Mouse (Mus musculus): ENCODE results near the gene Dhx37.
"Not testable (repeated sequence)": the region's sequence is repeated elsewhere in the genome, so short reads cannot be mapped to it uniquely, and the experiment has no call there.

The Dhx37 gene

DNA sequence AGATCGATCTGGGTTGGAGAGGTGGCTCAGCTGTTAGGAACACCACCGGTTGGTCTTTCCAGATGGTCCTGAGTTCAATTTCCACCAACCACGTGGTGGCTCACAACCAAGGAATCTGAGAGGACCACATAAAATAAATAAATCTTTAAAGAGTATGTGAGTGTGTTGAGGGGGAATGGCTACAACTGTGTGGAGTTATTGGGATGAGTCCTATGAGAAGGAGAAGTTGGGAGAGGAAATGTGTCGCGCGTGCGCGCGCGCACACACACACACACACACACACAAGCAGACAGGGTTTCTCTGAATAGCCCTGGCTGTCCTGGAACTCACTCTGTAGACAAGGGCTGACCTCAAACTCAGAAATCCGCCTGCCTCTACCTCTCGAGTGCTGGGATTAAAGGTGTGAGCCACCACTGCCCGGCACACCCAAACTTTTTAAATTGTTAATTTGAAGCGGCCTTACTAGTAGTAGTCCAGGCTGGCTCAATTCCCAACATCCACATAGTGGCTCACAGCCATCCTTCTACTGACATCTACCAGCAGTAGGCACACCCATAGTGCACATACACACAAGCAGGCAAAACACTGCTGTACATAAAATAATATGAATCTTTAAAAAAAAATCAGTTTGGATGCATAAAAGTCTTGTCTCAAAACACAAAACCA is 25.9 kb downstream of the Dhx37 start:
- DNase-seq (ENCODE audit: low spot score in 2 of 2) = no peak

DNA sequence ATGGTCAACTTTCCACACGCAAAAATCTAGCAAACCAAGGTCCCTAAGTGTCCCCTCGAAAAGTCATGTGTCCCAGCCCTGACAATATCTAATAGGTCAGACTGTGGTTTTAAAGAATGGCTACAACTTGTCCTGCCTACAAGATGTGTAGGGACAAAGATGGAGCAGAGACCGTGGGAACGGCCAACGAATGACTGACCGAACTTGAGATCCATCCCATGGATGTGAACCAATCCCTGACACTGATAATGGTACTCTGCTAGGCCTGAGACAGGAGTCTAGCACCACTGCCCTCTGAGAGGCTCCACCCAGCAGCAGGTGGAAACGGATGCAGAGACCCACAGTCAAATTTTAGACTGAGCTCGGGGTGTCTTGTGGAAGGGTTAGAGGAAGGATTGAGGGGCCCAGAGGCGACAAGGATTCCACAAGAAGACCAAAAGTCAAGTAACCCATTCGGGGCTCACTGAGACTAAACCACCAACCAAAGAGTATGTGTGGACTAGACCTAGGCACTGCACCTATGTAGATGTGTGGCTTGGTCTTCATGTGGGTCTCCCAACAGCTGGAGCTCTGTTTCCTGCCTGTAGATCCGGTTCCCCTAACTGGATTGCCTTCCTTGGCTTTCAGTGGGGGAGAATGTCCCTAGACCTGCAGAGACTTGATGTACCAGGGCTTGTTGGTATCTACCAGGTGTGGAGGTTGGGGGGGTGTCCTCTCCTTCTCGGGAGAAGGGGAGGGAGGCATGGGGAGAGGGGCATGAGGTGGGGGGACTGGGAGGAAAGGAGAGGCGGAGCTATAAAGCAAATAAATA is 26.7 kb downstream of the Dhx37 start:
- no peak for DNase-seq (ENCODE audit: low spot score in 2 of 2)

DNA sequence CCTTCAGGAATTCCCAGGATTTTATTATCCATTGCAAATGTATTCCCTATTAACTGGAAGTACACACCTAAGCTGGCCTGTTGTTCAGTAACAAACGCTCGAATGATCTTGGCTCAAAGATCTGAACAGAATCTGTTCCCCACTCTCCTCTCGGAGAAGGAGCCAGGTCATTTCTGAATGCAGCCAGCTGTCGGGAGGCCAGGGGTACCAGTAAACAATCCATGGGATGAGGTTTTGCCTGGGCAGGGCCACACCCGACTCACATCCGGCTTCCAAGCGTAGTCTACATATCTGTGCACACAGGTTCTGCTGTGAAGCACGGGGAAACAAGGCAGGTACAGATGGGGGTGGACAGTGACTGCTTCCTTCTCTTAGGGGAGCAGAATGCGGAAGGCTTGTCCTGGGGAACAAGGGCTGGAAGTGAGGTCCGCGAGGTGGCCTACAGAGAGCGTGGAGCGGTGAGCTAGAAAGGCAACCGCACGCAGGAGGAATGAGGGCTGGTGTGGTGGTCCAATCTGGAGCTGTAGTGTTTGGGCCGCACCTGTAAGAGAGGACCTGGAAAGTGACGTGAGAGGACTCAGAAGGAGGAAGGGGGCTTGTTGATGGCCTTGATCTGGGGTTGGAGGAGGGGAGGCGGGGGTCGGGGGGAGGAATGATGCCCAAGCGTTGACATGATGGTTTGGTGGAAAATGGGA is 27.5 kb downstream of the Dhx37 start:
- peak in 1 of 2 experiments; percentile 60 for DNase-seq (ENCODE audit: low spot score in 2 of 2)

DNA sequence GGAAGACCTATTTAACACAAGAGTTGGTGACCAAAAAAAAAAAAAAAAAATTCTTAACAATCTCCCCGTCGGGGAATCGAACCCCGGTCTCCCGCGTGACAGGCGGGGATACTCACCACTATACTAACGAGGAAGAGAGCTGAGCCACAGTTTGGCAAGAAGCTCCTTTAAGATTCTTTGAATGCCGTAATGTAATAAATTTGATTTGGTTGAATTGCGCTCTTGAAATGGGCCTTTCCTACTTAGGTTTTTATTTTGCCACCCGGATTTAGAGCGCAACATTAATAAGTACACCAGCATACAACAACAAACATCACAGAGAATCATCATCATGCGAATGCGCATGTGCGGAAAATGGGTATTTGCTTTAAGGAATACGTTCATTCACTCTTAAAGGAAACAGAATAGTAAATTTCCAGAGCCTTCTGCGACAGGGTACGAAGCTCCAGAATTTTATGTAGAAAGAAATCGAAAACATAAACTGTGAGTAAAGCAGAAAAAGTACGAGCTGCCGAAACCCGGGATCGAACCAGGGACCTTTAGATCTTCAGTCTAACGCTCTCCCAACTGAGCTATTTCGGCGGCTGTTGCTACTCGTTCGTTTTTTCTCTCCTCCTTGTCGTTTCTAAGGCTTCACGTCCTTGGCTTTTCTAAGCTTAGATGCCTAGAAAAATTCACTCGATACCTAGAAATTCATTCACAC is 28.2 kb downstream of the Dhx37 start:
- DNase-seq (ENCODE audit: low spot score in 2 of 2) = peak; percentile 68 to 86

DNA sequence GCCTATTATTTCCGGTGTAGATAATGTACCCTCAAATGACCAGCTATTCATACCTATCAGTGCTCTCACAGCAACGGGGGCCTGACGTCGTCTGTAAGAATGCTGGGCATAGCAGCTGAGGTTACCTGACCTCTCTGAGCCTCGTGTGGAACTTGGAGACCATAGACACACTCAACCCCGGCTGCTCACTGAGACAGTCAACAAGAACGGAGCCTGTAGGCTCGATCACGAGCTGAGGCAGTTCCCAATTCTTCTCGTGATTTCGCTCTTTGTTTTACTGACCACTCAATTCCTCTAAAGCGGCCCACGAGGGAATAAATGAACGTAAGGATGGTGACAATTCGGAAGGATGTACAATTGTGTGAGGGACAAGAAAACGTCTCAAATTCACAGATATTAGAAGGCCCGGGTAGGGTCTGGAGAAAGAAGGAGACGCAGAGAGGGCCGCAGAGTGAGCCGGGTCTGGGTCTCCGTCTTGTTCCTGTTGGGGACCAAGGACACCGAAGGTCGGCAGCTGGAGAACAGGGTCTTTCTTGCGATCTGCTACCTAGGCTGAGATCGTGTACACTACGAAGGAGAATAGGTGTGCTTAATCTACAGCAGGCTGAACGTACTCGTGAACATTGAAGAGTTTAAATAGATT is 28.9 kb downstream of the Dhx37 start:
- peak in 1 of 2 experiments; percentile 67 for DNase-seq (ENCODE audit: low spot score in 2 of 2)

- DNase-seq (ENCODE audit: low spot score in 2 of 2) = no peak
These were observed 29.4 kb downstream of the Dhx37 start for GRCm38 (mm10) chr5:125404536-125404902.

DNA sequence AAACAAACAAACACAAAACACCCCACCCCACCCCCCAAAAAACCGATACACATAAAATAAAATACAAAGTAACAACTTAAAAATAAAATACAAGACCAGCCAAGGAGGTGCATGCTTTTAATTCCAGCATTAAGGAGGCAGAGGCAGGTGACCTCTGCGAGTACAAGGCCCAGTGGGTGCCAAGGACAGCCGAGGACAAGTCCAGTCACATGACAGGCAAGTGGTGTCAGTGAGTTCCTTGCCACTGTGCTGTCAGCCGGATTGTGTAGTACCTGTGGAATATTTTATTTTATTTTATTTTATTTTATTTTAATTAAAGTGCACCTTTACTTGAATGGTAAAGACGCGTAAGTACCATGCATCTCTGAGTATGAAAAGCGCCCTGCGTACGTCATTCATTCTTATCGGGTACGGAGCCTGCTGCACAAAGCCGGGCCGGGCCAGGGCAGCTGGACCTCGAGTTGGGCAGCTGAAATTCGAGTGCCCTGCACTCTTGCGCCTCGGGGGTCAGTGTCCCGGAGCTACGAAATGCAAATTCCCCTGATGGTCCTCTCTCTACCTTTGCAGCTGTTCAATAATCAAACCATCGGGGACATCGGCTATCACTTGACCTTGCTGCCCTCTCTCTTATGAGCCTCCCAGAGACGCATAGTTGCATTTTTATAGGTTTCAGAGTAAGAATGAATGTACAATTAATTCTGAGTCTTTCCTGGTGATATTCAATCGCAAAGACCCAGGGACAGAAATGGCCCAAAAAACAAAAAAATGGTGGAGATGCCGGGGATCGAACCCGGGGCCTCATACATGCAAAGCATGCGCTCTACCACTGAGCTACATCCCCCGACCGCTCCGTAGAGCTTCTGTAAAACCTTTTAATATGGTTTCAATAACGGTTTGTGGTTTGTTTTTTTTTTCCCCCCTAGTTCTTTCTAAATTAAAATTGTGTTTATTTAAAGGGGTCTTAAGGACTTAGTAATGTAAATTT is 30.1 kb downstream of the Dhx37 start:
- DNase-seq (ENCODE audit: low spot score in 2 of 2) = peak in 1 of 2 experiments; percentile 67

DNA sequence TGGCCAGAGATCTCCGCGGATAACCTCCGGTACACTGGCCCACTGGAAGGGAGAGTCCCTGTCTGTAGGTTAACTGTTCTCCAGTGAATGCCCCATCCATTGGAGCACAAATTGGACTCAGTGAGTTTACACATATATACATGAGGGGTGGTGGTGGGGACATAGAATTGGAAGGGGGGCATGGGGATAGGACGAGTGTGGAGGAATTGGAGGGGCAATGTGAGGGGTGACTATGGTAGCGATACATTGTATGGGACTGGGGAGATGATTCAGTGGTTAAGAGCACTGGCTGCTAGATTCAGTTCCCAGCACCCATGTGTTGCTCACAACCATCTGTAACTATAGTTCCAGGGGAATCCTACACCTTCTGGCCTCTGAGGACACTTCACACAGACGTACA is 30.9 kb downstream of the Dhx37 start:
- no peak for DNase-seq (ENCODE audit: low spot score in 2 of 2)

- DNase-seq (ENCODE audit: low spot score in 2 of 2) = no peak
These were observed 31.4 kb downstream of the Dhx37 start for GRCm38 (mm10) chr5:125402476-125402875.

DNA sequence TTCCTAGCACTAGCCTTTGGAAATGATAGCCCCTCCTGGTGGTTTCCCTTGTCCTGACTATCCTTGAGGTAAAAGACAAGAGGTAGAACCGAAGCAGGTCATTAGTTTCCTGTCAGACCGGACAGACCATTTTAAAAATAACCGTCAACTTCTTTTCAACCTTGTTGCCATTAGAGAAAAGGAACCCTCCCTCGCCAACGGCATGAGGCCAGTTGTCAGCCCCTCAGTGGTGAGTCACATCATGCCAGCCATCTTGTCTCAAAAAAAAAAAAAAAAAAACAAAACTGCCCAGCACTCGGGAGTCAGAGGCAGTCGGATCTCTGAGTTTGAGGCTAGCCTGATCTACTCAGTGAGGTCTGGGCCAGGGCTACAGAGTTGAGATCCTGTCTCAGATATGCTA is 33.0 kb downstream of the Dhx37 start:
- DNase-seq (ENCODE audit: low spot score in 2 of 2) = no peak

DNA sequence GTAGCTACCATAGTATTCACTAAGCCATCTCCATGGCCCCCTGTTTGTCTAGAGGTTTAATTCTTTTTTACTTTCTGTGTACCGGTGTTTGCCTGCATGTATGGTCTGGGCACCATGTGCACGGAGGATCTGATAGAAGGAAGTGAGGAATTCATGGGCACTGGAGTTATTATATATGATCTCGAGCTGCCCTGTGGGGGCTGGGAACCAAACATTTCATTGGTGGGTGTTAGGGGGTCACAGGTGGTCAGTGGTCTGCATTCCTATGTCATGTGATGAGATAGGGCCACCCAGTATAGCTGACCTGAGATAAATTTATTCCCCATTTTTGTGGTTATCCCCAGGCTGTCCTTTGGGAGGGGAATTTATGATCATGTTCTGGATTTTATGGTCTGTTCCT is 38.9 kb downstream of the Dhx37 start:
- no peak for DNase-seq (ENCODE audit: low spot score in 2 of 2)

- DNase-seq (ENCODE audit: low spot score in 2 of 2) = peak; percentile 73 to 75
These were observed 40.0 kb downstream of the Dhx37 start for GRCm38 (mm10) chr5:125393622-125394603.

DNA sequence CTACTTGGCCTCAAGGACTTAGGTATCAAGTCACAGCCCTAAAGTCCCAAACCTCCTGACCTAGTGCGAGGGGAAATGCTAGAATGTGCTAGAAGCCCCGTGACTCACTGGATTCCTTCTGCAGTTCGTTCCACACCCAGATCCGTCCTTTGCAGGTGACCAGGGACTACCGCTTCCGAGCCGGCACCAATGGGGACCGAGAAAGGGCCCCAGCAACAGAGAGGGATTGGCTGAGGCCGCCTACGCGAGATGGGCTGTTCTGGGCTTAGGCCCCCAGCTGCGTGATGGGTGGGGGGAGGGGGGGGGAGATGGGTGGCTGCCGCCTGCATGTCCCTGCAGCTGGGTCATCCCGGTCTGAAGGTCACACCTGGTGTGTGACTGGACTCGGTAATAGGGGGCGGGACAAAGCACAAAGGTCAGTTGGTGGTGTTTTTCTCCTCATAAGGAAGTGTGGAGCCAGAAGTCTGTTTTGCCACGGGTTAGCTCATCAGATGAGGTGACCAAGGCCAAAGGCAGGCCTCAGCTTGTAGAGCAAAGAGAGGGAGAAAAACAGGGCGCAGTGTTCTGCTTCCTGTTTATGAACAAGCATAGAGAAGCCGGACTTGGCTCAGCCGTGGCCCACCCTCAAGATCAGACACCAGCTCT is 40.8 kb downstream of the Dhx37 start:
- DNase-seq (ENCODE audit: low spot score in 2 of 2) = peak; percentile 95 to 96

DNA sequence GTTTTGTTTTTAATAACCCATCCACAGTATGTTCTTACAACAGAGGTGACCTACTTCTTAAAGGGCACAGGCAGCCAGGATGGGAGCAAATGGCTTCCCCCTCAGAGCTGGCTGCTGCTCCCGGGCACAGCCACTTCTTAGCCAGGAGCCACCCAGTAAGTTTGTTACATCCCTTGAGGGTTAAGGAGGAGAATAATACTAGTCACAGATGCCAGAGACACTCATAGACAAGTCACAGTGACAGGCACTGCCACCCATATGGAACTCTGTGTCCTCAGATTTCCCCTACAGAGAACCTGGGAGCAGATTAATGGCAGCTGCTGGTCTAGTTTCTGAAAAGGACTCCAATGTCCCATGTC is 41.3 kb downstream of the Dhx37 start:
- DNase-seq (ENCODE audit: low spot score in 2 of 2) = no peak

DNA sequence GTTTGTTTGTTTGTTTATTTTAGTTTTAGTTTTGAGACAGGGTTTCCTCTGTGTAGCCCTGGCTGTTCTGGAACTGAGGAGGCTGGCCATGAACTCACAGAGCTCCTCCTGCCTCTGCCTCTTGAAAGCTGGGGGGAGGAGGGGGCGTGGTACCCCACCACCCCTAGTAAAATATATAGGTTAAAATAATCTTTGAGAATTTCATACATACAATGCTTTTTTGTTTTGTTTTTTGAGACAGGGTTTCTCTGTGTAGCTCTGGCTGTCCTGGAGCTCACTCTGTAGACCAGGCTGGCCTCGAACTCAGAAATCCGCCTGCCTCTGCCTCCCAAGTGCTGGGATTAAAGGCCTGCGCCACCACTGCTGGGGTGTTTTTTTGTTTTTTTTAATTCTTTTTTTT is 41.7 kb downstream of the Dhx37 start:
- not testable (repeated sequence) for DNase-seq (ENCODE audit: low spot score in 2 of 2)

DNA sequence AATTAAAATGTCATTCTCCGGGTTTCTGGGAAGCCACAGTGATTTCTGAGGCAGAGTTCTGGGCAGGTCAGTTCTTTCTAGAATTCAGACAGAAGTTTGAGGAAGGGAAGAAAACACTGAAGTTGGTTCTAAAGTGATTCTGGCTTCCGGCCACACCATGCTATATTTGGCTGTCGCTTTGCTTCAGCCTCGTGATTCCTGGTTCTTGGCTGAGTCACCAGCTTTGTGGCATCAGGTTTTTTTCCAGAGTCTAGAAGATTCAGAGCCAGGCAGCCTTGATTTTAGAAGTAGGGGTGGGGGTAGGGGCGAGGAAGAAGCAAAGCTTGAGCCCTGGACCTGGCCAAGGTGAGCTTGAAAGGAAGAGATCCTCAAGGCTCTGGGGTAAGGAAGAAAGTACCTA is 42.3 kb downstream of the Dhx37 start:
- DNase-seq (ENCODE audit: low spot score in 2 of 2) = peak; percentile 69 to 75

- no peak for DNase-seq (ENCODE audit: low spot score in 2 of 2)
These were observed 42.9 kb downstream of the Dhx37 start for GRCm38 (mm10) chr5:125390906-125391477.
